Mouse (Mus musculus) CH12.LX (cell line): ENCODE data around the gene Gm45233.

ENCODE experiments used
- CTCF ChIP-seq, 2 experiments: IDR thresholded peaks in 1 of 2; conservative IDR thresholded peaks in 1 of 2; 2 replicates each; pipeline ENCODE4 v1.5.1; 2011 to 2012; ENCODE audit warnings: low read depth in 2 of 2, low read length in 2 of 2, improper control_type of control experiment in 1 of 2, inconsistent platforms in 1 of 2, mild to moderate bottlenecking in 1 of 2, moderate library complexity in 1 of 2
- EP300 ChIP-seq: IDR thresholded peaks from 2 replicates; pipeline ENCODE4 v1.6.1; 2011; ENCODE audit warnings: low read length, improper control_type of control experiment
- HCFC1 ChIP-seq: IDR thresholded peaks from 2 replicates; pipeline ENCODE4 v1.6.1; 2012; ENCODE audit warnings: low read depth, mild to moderate bottlenecking, inconsistent platforms, low read length, improper control_type of control experiment
- IRF4 ChIP-seq: IDR thresholded peaks from 2 replicates; pipeline ENCODE4 v1.6.1; 2014; ENCODE audit warnings: low read depth, mild to moderate bottlenecking, inconsistent platforms, low read length, improper control_type of control experiment
- MAX ChIP-seq: IDR thresholded peaks from 2 replicates; pipeline ENCODE4 v1.6.1; 2011; ENCODE audit warnings: low read length, improper control_type of control experiment
- MXI1 ChIP-seq: IDR thresholded peaks from 2 replicates; pipeline ENCODE4 v1.6.1; 2011; ENCODE audit warnings: mild to moderate bottlenecking, low read depth, low read length, improper control_type of control experiment
- NELFE ChIP-seq: IDR thresholded peaks from 2 replicates; pipeline ENCODE4 v1.6.1; 2011; ENCODE audit warnings: low read depth, low read length, improper control_type of control experiment
- POLR2A ChIP-seq: IDR thresholded peaks from 2 replicates; pipeline ENCODE4 v1.6.1; 2011; ENCODE audit warnings: low read depth, mild to moderate bottlenecking, improper control_type of control experiment, low read length
- POLR2AphosphoS2 ChIP-seq: IDR thresholded peaks from 2 replicates; pipeline ENCODE4 v1.6.1; 2011; ENCODE audit warnings: low read depth, low read length, improper control_type of control experiment
- RCOR1 ChIP-seq: conservative IDR thresholded peaks from 2 replicates; pipeline ENCODE4 v1.6.1; 2012; ENCODE audit warnings: low read depth, mild to moderate bottlenecking, inconsistent platforms, low read length, improper control_type of control experiment
- UBTF ChIP-seq: IDR thresholded peaks from 2 replicates; pipeline ENCODE4 v1.6.1; 2012; ENCODE audit warnings: low read depth, mild to moderate bottlenecking, inconsistent platforms, low read length, improper control_type of control experiment, moderate library complexity

- TF ChIP-seq POLR2A (no peak), MXI1 (no peak), CTCF (conservative IDR thresholded peaks at IDR 0.05 in 1 of 2, IDR thresholded peaks at IDR 0.05 in 1 of 2; ENCODE audit: low read depth in 2 of 2, low read length in 2 of 2) (no peak), MAX (no peak), HCFC1 (no peak), IRF4 (no peak), RCOR1 (no peak), NELFE (no peak), POLR2AphosphoS2 (no peak), EP300 (no peak), UBTF (no peak)
Observed at GRCm38 (mm10) chr7:43429500-43429899, 14.4 kb upstream of the Gm45233 start.
